Mouse (Mus musculus): ENCODE data around the gene Ccdc171.
"Not testable (repeated sequence)": the region's sequence is repeated elsewhere in the genome, so short reads cannot be mapped to it uniquely, and the experiment has no call there.

The Ccdc171 gene

DNA sequence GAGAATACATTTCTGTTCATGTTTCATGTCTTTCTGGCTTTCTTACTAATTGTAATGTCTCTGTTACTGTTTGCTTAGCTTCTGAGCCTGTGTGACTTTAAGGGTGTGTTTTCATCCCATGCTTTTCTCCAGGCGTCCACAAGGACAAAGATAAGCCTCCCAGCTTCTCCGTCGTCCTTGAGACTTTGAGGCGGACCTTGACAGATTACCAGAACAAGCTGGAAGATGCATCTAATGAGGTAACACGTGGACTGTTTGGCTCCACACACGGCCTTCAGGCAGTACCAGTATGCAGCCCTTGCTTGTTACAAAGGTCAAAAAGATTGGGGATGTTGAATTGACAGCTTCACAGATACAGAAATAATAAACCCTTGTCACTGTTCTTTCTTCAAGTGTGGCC is 130.1 kb downstream of the Ccdc171 start:
- no peak for DNase-seq (ENCODE audit: low read depth in 2 of 2, low spot score in 2 of 2)

DNA sequence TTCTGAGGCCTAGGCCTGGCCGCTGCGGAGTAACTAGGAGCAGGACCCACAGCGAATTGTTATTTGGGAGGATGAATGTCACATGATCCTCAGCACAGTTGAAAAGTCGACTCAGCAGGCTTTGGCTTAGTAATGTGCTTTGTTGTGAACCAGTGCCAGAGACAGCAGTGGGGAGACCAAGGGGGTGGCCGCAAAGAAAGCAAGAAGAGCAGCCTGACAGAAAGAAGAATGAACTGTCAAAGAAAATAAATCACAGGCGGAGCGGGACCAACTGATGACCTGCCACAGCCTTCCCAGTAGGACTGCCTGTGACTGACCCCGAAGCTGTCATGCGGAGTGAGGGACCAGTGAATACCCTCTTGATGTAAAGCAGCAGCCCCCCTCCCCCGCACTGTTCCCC is 131.2 kb downstream of the Ccdc171 start:
- no peak for DNase-seq (ENCODE audit: low read depth in 2 of 2, low spot score in 2 of 2)

DNA sequence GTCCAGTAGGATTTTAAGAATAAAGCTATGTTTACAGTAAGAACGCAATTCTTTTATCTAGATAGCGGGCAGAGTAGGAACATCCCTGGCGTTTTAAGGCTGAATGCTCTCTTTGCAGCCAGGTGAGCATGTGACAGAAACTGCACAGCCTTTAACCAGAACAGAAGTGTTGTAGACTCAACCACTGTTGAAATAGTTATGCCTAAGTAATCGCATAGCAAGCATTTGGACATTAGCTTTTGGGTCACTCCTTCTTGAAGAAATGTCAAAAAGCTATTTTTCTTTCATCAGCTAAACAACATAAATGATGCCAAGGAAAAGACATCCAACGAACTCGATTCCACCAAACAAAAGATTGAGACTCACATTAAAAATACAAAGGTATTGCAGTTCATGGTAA is 131.7 kb downstream of the Ccdc171 start:
- DNase-seq (ENCODE audit: low read depth in 2 of 2, low spot score in 2 of 2) = no peak

DNA sequence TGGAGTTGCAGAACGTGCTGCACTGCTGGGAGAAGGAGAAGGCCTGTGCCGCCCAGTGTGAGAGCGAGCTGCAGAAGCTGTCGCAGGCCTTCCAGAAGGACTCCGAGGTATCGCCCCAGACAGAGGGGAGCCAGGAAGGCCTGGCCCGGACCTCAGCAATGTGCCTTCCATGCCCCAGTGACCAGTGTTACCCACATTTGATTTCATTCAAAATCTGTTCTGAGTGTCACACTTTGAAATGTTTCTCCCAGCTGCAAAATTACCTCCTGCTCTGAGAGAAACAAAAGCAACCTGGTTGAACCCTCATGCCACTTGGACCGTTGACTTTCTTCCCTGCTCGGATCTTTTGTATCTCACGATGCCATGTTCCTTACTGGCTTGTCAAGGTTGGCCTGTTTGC is 133.1 kb downstream of the Ccdc171 start:
- no peak for DNase-seq (ENCODE audit: low read depth in 2 of 2, low spot score in 2 of 2)

DNA sequence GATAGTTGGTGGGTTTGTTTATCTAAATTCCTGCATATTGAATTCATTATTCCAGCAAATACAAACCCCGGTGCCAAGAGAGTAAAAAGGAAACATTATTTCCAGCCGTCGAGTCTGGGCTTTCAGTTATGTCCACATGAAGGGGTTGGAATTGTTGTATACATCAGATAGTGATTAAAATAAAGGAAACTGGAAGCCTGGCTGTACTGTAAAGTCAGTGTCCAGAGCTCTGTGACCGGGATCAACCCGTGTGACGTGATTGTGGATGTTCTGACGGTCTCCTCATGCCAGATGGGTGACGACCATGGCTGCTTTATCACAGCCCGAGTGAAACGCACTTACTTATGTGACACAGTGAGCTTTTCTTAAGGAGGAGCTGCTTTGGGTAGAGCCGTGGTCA is 134.1 kb downstream of the Ccdc171 start:
- no peak for DNase-seq (ENCODE audit: low read depth in 2 of 2, low spot score in 2 of 2)

DNA sequence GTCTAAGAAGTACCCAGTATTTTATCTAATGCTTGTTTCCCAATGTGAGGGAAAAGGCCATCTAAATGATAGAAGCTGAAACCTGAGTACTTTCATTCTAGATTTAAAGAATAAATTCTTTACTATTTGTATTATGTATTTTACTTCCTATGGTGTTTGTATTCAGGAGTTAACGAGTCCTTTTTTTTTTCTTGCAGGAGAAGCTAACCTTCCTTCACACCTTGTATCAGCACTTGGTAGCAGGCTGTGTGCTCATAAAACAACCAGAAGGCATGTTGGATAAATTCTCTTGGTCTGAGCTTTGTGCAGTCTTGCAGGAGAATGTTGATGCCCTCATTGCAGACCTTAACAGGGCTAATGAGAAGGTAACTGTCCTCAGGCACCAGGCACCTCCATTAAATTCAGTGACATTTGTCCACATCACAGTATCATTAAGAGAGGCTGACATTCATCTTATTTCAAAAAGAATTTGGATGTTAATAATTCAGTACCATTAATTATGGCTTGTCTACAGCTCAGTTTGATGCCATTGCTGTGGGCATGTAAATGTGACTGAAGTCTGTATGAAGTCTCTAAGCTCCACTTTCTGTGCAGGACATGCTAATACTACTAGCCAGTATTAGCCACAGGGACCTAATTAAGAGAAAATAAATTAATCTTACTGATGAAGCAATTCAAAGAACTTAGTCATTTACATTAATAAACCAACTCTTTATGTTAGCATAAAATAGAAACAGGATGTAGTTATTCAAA is 136.3 kb downstream of the Ccdc171 start:
- no peak for DNase-seq (ENCODE audit: low read depth in 2 of 2, low spot score in 2 of 2)

DNA sequence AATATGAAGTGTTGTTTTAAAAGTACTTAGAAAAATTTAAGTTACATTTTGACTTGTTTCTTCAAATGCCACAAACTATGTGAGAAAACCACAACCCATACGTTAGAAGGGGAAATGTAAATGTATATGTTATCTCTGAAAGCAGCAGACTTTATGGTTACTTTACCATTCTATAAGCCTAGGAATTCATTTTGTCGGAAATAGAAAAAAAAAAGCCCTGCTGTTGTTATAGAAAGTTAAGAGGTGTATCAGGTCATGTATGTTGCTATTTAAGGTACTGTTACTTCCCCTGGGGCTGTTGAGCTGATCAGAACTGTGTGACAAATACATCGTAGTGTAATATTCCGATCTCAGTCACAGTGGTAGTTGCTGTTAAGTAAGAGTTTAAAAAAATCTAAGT is 137.0 kb downstream of the Ccdc171 start:
- DNase-seq (ENCODE audit: low read depth in 2 of 2, low spot score in 2 of 2) = no peak

DNA sequence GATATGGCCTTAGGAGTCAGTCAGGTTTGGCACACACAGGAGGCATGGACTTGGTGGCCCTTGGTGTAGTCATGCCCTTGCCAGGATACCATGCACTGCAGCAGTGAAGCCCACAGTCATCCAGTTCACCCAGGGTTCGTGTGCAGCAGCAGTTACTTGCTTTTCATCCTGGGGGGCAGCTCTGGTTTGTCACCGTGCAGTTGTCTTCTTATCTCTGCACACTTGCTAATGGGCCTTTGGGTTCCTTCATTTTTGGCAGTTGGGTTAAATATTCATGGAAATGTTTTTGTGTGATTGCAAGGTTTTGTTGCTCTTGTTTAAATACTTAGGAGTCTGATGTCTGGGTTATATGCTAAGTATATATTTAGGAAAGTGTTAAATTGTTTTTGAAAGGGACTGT is 144.2 kb downstream of the Ccdc171 start:
- DNase-seq (ENCODE audit: low read depth in 2 of 2, low spot score in 2 of 2) = no peak

DNA sequence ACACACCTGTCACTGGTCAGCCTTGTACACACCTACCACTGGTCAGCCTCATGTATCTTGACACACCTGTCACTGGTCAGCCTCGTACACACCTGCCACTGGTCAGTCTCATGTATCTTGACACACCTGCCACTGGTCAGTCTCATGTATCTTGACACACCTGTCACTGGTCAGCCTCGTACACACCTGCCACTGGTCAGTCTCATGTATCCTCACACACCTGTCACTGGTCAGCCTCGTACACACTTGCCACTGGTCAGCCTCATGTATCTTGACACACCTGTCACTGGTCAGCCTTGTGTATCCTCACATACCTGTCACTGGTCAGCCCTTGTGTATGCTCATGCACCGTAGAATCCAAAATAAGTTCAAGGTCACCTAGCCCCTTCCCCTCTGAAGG is 150.0 kb downstream of the Ccdc171 start:
- not testable (repeated sequence) for DNase-seq (ENCODE audit: low read depth in 2 of 2, low spot score in 2 of 2)

DNA sequence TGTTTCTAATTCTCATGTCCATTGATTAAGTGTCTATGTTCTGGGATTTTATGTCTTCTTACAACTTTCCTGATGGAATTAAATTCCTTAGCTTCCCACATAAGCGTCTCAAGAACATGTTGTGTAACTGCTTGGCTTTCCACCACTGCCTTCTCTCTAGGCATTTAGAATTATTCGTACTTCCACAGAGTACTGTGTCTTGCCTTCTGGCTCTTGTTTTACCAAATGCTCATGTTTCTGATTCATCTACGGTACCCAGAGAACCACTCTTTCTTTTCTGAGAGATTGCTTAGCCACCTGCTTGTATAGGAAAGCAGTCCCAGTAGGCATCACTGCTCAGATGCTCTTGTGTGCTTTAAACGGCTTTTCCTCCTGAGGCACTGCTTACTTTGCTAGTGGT is 151.1 kb downstream of the Ccdc171 start:
- no peak for DNase-seq (ENCODE audit: low read depth in 2 of 2, low spot score in 2 of 2)

DNA sequence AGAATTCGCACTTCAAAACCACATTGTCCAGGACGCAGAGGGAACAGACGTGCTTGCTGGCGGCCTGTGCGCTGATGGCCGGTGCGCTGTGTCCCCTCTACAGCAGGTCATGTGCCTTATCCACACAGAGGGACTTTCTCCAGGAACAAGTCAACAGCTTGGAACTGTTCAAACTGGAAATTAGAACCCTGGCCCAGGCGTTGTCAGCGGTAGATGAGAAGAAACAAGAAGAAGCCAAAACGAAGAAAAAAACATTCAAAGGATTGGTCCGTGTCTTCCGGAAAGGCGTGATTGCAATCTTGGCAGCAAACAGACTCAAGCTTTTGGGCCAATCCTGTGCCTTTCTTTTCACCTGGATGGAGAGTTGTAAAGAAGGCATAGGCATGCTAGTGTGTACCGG is 155.7 kb downstream of the Ccdc171 start:
- DNase-seq (ENCODE audit: low read depth in 2 of 2, low spot score in 2 of 2) = no peak

DNA sequence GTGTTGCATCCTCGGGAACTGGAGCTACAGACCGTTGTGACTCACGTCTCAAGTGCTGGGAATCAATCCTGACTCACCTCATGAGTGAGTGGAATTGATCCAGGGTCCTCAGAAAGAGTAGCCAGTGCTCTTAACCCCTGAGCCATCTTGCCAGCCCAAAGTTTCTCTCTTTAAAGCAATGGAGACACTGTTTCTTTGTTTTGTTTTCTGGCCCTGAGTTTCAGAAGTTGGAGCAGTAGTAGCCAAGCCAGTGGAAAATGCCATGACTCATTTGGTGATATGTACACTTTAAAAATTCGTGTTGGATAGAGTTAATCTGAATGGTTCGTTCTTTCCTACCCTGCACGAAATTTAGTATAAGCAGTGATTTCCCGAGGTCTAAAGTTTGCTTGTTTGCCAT is 157.5 kb downstream of the Ccdc171 start:
- DNase-seq (ENCODE audit: low read depth in 2 of 2, low spot score in 2 of 2) = no peak

DNA sequence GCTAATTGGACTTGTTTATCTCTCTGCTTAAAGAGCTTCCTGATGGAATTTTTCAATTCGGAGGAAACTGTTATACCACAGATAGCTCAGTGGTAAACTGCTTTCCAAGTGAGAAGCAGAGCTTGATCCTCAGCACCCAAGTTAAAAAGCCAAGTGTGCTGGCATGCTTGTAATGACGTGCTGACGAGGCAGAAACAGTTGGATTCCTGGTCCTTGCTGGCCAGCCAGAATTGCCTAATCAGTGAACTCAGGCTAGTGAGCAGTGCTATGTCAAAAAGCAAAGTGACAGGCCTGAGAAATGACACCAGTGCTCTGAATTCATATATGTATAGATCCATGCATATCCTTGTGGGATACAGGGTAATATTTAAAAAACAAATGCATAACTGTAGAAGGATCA is 174.8 kb downstream of the Ccdc171 start:
- DNase-seq (ENCODE audit: low read depth in 2 of 2, low spot score in 2 of 2) = no peak

DNA sequence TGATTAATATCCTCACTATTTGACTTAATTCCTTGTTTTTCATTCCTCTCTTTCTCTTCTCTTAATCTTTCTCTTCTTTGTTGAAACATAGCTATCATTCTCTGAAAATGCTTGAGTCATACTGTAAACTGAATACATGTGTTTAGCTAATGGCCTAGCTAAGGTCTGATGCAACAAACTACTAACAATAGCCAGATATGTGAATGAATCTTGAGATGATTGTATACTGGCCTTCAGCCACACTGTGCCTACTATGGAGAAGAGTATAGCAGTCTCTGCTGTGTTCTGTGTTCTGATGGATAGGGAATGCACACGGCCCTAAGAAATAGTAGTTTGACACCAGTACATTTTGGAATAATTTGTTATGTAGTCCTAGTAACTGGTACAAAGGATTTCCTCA is 191.7 kb downstream of the Ccdc171 start:
- no peak for DNase-seq (ENCODE audit: low read depth in 2 of 2, low spot score in 2 of 2)

DNA sequence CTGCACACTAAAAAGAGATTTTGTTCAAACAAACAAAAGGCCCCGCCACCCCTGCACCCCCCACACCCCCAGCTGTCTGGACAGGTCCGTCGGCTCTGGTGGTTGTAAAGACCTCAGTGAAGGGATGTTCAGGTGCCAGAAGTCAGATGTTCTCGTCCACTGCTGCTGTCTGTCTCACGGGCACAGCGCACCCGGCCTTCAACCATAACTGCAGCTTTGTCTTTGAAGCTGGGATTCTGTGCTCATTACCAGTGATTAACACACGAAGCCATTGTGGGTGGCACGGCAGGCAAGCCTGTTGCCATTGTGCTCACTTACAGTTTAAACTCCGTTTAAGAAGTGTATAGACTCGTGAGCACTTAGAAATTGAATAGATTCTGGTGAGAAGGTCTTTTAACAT is 194.5 kb downstream of the Ccdc171 start:
- no peak for DNase-seq (ENCODE audit: low read depth in 2 of 2, low spot score in 2 of 2)

DNA sequence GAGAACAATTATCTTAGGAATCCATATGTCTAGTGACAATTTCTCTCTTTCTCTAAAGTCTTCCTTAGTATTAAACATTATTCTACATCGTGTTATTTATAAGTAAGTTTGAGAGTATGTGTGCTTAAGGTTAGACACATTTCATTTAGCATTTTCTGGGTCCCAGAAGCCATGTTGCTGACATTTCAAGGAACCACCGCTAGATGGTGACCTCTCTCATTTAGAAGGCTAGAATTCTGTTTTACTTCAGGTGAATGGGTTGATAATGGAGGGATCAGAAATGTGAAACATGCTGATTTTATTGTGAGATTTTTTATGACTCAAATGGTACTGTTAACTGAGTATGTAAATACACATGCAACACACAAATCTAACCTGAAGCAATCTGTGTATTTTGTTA is 199.8 kb downstream of the Ccdc171 start:
- DNase-seq (ENCODE audit: low read depth in 2 of 2, low spot score in 2 of 2) = no peak

DNA sequence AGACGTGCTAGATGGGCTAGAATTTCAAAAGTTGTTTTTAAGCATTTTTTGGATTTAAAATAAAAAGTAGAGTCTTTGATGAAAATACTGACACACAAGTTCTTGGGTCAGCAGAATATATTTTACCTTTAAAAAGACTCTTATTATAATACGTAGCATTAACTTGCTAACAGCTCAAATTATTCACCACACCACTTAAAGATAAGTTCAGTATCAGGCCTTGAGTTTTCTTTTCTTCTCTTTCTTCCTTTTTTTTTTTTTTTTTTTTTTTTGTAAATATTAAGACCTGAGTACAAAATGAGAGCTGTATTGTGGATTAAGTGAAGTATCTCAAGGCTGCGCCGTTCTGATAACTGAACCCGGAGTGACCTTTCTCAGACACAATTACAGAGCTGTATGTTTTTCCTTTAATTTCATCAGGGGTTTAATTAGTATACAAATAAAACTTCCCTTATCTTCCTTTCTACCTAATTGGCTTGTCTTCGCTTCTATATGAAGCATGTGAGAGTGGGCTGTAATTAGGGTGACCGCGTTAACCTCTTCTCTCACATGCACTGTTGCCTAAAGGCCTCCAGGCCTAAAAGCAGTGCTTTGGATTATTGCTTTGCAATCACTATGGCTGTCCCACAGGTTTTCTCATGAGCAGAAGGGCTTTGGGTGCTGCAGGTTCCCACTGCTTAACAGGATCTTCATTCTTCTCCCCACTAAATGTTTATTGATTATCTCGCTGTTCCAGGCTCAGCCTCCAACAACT is 214.0 kb downstream of the Ccdc171 start:
- no peak for DNase-seq (ENCODE audit: low read depth in 2 of 2, low spot score in 2 of 2)

DNA sequence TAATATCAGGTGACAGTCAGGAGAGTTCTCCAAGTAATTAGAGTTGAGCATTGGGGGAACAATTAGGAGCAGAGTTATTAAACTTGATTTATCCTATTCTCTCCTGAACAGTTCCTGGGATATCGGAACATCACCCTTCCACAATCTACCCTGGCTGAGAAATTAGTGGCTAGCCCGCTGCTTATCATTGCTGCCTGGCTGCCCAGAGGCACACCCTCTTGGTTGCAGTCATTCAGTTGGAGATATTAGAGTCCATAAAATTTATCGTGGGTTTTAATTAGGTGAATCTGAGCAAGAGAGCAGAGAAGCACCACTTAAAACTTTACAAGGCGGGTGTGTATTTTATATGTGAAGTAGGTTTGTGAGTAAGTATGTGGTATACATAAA is 214.5 kb downstream of the Ccdc171 start:
- DNase-seq (ENCODE audit: low read depth in 2 of 2, low spot score in 2 of 2) = no peak

DNA sequence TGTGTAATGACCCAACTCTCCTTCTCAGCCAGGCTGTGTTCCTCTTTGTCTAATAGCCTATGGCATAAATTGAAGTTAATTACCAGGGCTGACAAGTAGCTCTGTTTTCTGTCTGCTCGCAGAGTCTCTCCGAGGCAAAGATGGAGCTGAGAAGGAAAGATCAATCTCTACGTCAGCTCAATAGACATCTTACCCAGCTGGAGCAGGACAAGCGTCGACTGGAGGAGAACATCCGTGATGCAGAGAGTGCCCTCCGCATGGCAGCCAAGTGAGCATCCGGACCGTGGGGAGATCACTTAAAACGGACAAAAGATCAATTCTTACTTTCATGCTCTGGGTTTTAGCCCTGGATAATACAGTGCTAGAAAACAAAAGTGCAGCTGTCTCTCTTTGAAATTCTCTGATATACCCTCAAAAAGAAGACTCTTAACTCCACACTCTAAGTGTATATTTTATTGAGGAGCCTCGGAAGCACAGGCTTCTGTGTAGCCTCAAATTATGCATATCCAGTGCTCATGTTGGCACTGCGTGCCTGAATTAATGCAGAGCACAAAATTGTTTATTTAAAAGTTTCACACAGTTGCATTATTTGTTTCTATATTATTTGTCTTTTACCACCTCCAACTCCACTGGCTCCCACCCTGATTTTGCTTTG is 217.6 kb downstream of the Ccdc171 start:
- DNase-seq (ENCODE audit: low read depth in 2 of 2, low spot score in 2 of 2) = no peak

DNA sequence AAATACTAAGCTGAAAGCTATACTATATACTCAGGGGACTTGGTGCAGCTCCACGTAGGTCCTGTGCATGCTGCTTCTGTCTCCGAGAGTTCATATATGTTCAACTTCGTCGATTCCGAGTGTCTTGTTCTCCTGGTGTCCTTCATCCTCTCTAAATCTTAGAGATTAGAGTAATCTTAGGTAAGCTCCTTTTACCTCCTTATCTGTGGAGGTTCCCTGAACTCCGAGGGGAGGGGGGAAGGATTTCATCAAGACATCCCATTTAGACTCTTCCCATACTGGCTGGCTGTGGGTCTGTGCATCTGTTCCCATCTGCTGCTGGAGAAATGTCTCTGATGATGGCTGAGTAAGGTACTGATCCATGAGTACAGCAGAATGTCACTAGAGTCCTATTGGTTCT is 249.8 kb downstream of the Ccdc171 start:
- no peak for DNase-seq (ENCODE audit: low read depth in 2 of 2, low spot score in 2 of 2)

DNA sequence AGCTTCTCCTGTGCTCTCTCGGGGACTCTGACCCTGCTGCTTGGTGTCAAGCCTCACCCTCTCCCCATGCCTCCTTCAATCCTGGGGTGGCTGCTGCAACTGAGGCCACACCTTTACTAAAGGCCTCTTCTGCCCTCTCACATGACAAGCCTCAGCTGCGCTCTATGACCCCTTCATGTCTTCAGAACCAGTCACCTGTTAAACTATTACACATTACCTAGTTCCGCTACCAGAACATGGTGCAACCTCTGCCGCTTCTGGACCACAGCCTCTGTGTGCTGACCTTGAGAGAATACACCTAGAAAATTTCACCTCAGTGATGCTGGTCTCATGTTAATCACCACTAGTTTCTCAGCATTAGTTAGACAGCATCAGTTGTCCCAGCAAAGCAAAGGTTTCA is 254.7 kb downstream of the Ccdc171 start:
- no peak for DNase-seq (ENCODE audit: low read depth in 2 of 2, low spot score in 2 of 2)

DNA sequence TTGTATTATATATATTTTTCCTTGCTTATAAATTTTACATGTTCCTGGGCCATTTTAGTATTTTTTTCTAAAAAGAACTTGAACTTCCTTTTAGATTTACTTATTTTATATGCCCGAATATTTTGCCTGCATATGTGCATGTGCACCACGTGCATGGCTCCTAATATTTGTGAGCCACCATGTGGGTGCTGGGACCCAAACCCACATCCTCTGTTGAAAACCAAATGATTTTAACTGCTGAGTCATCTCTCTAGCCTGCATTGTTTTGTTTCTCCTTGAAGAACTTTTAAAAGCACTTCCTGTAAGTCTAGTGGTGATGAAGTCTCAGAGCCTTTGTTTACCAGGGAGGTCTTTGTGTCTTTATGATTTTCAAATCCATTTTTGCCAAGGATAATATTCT is 259.8 kb downstream of the Ccdc171 start:
- no peak for DNase-seq (ENCODE audit: low read depth in 2 of 2, low spot score in 2 of 2)
